Mouse (Mus musculus): ENCODE measurements around the gene Zc3h7b. TPM values are rescaled to one million over a fixed set of nuclear protein-coding genes. Genes with fewer than 3 reads are reported as not detected.

Gene Zc3h7b
- polyA plus RNA-seq, 1 experiment from 2014 or later: 32.0 TPM

- ATAC-seq (ENCODE audit: low read depth): no peak
- 46% methylated on average over 3 of the region's 3 CpGs for WGBS
- no peak overlapping the region for H3K9ac ChIP-seq (ENCODE audit: low read length)
- no peak overlapping the region for H3K4me2 ChIP-seq (ENCODE audit: low read depth, low read length)
- no peaks in the 10 kb centered on the region for H3K27me3 ChIP-seq (ENCODE audit: control insufficient read depth, insufficient read depth, low read depth, low read length)
- no peak overlapping the region for H3K4me3 ChIP-seq (ENCODE audit: low read length)
- no peaks in the 10 kb centered on the region for H3K9me3 ChIP-seq (ENCODE audit: control insufficient read depth, low read length)
- H3K36me3 ChIP-seq (ENCODE audit: control insufficient read depth, insufficient read depth, low read length): no peaks in the 10 kb centered on the region; the same call in 1 of the 2 replicates
- H3K27ac ChIP-seq (ENCODE audit: low read length): no peak overlapping the region
- H3K4me1 ChIP-seq (replicated peaks; ENCODE audit: control insufficient read depth, insufficient read depth, low read length): peaks cover 24% of the 10 kb centered on the region
These were observed 87.4 kb downstream of the Zc3h7b start for GRCm38 (mm10) chr15:81832219-81832618.

DNA sequence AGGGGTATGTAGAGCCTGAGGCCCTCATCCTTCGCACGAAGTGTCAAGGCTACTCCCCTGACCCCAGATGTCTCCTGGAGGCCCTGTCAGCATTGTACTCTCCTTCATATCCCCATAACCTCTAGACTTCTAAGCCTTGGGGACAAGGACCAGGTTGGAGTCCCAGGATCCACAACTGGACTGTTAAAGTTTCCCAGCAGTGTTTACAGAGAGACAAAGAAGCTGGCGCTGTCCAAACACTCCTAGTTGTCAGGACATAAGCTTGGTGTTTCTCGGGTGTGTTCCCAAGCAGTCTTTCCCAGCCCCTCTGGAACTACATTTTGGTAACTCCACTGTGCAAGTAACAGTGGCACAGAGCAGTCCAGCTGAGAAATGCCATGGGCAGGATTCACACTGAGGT is 88.6 kb downstream of the Zc3h7b start:
- Histone ChIP-seq H3K27ac (ENCODE audit: low read length) (no peak overlapping the region), H3K4me3 (ENCODE audit: low read length) (no peak overlapping the region), H3K4me1 (replicated peaks; ENCODE audit: control insufficient read depth, insufficient read depth, low read length) (peaks cover 28% of the 10 kb centered on the region), H3K36me3 (ENCODE audit: control insufficient read depth, insufficient read depth, low read length) (no peaks in the 10 kb centered on the region), H3K27me3 (ENCODE audit: control insufficient read depth, insufficient read depth, low read depth, low read length) (no peaks in the 10 kb centered on the region), H3K9ac (ENCODE audit: low read length) (no peak overlapping the region), H3K4me2 (ENCODE audit: low read depth, low read length) (no peak overlapping the region), H3K9me3 (ENCODE audit: control insufficient read depth, low read length) (no peaks in the 10 kb centered on the region)
- WGBS: 61% methylated on average over 4 of the region's 4 CpGs
- ATAC-seq (ENCODE audit: low read depth): no peak

DNA sequence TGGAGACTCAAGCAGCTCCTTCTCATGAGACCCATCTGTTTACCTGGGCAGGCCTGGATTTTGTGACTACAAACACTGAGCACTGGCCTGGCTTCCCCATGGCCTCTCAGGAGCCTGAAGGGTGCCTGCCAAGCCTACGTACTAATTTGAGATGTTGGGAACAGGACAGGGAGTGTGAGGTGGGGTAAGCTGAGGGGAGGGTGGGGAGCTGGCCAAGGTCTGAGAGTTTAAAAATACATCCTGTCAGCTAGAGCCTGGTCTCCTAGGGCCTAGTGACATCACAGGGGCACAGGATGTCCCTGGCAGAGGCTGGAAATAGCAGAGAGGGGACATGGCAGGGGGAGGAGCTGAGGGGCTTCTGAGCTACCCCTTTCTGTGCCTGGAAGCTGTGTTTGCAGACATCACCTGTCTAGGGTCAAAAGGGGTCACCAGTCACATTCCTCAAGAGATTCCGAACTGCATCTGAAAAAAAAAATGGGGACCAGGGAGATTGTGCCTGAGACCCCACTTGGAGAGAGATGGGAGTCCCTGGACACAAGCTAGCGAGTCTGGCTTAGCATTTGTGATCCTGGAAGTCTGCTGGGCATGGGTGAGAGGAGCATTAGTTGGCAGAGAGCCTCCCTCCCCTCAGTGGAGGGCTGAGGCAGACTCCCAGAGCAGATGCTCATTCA is 89.4 kb downstream of the Zc3h7b start:
- Histone ChIP-seq H3K9me3 (ENCODE audit: control insufficient read depth, low read length) (no peaks in the 10 kb centered on the region), H3K36me3 (ENCODE audit: control insufficient read depth, insufficient read depth, low read length) (no peaks in the 10 kb centered on the region), H3K4me1 (replicated peaks; ENCODE audit: control insufficient read depth, insufficient read depth, low read length) (peaks cover 33% of the 10 kb centered on the region), H3K9ac (ENCODE audit: low read length) (no peak overlapping the region), H3K27me3 (ENCODE audit: control insufficient read depth, insufficient read depth, low read depth, low read length) (no peaks in the 10 kb centered on the region), H3K27ac (ENCODE audit: low read length) (no peak overlapping the region), H3K4me2 (ENCODE audit: low read depth, low read length) (no peak overlapping the region), H3K4me3 (ENCODE audit: low read length) (no peak overlapping the region)
- WGBS: 45% methylated on average over 3 of the region's 3 CpGs
- ATAC-seq (ENCODE audit: low read depth): no peak

- peak overlapping the region; percentile 61; the same call in 1 of the 2 replicates for H3K9ac ChIP-seq (ENCODE audit: low read length)
- no peaks in the 10 kb centered on the region for H3K36me3 ChIP-seq (ENCODE audit: control insufficient read depth, insufficient read depth, low read length)
- H3K4me2 ChIP-seq (ENCODE audit: low read depth, low read length): no peak overlapping the region; the same call in 1 of the 2 replicates
- H3K9me3 ChIP-seq (ENCODE audit: control insufficient read depth, low read length): no peaks in the 10 kb centered on the region
- H3K27me3 ChIP-seq (ENCODE audit: control insufficient read depth, insufficient read depth, low read depth, low read length): no peaks in the 10 kb centered on the region
- no peak overlapping the region for H3K4me3 ChIP-seq (ENCODE audit: low read length)
- WGBS: 69% methylated on average over 10 of the region's 10 CpGs
- ATAC-seq (ENCODE audit: low read depth): no peak
- H3K4me1 ChIP-seq (replicated peaks; ENCODE audit: control insufficient read depth, insufficient read depth, low read length): peaks cover 42% of the 10 kb centered on the region
- H3K27ac ChIP-seq (ENCODE audit: low read length): no peak overlapping the region
These were observed 90.4 kb downstream of the Zc3h7b start for GRCm38 (mm10) chr15:81835007-81835880.

- peak overlapping the region; percentile 42 for H3K4me3 ChIP-seq (ENCODE audit: low read length)
- H3K36me3 ChIP-seq (ENCODE audit: control insufficient read depth, insufficient read depth, low read length): no peaks in the 10 kb centered on the region
- no peaks in the 10 kb centered on the region for H3K27me3 ChIP-seq (ENCODE audit: control insufficient read depth, insufficient read depth, low read depth, low read length)
- peak overlapping the region; percentile 64 for H3K27ac ChIP-seq (ENCODE audit: low read length)
- H3K4me2 ChIP-seq (ENCODE audit: low read depth, low read length): peak overlapping the region; percentile 60
- H3K4me1 ChIP-seq (replicated peaks; ENCODE audit: control insufficient read depth, insufficient read depth, low read length): peaks cover 38% of the 10 kb centered on the region
- ATAC-seq (ENCODE audit: low read depth): peak; percentile 89
- no peaks in the 10 kb centered on the region for H3K9me3 ChIP-seq (ENCODE audit: control insufficient read depth, low read length)
- WGBS: 2% methylated on average over 32 of the region's 33 CpGs
- H3K9ac ChIP-seq (ENCODE audit: low read length): peak overlapping the region; percentile 61
These were observed 91.4 kb downstream of the Zc3h7b start for GRCm38 (mm10) chr15:81836124-81836821.

- H3K4me2 ChIP-seq (ENCODE audit: low read depth, low read length): peak overlapping the region; percentile 60; the same call in 1 of the 2 replicates
- no peaks in the 10 kb centered on the region for H3K27me3 ChIP-seq (ENCODE audit: control insufficient read depth, insufficient read depth, low read depth, low read length)
- 56% methylated on average over 7 of the region's 7 CpGs for WGBS
- ATAC-seq (ENCODE audit: low read depth): no peak
- no peaks in the 10 kb centered on the region for H3K9me3 ChIP-seq (ENCODE audit: control insufficient read depth, low read length)
- peak overlapping the region; percentile 64 for H3K27ac ChIP-seq (ENCODE audit: low read length)
- no peak overlapping the region; the same call in 1 of the 2 replicates for H3K4me3 ChIP-seq (ENCODE audit: low read length)
- H3K36me3 ChIP-seq (ENCODE audit: control insufficient read depth, insufficient read depth, low read length): no peaks in the 10 kb centered on the region
- H3K9ac ChIP-seq (ENCODE audit: low read length): no peak overlapping the region
- H3K4me1 ChIP-seq (replicated peaks; ENCODE audit: control insufficient read depth, insufficient read depth, low read length): peaks cover 36% of the 10 kb centered on the region
These were observed 92.4 kb downstream of the Zc3h7b start for GRCm38 (mm10) chr15:81836966-81837920.

DNA sequence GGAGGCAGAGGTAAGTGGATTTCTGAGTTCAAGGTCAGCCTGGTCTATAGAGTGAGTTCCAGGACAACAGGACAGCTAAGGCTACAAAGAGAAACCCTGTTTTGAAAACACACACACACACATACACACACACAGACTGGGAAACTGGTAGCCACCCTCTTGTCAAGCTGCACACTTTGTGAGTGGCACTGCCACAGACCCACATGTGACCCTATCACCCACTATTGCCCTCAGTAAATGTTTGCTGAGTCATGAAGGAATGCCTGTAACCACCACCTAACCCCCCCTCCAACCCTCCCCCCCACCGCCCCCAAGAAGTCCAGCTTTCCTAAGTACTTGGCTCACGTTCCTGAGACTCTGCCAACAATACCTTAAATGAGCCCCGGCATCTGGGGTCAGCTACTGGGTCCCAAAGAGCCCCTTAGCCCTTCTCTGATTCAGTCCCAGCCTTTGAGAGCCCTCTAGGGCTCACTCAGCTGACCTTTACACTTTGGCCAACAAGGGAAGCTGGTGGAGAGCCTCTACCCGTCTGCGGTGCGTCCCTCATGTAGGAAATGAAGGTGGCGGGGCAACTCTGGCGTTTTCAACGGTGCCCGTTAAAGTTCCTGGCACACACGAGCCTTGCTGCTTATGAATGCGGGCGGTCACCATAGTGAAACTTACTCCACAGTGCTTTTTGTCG is 93.8 kb downstream of the Zc3h7b start:
- 51% methylated on average over 14 of the region's 14 CpGs for WGBS
- Histone ChIP-seq H3K4me2 (ENCODE audit: low read depth, low read length) (no peak overlapping the region), H3K36me3 (ENCODE audit: control insufficient read depth, insufficient read depth, low read length) (no peaks in the 10 kb centered on the region), H3K9me3 (ENCODE audit: control insufficient read depth, low read length) (no peaks in the 10 kb centered on the region), H3K27ac (ENCODE audit: low read length) (peak overlapping the region; percentile 76), H3K9ac (ENCODE audit: low read length) (no peak overlapping the region), H3K4me3 (ENCODE audit: low read length) (no peak overlapping the region), H3K4me1 (replicated peaks; ENCODE audit: control insufficient read depth, insufficient read depth, low read length) (peaks cover 36% of the 10 kb centered on the region), H3K27me3 (ENCODE audit: control insufficient read depth, insufficient read depth, low read depth, low read length) (no peaks in the 10 kb centered on the region)
- ATAC-seq (ENCODE audit: low read depth): no peak

DNA sequence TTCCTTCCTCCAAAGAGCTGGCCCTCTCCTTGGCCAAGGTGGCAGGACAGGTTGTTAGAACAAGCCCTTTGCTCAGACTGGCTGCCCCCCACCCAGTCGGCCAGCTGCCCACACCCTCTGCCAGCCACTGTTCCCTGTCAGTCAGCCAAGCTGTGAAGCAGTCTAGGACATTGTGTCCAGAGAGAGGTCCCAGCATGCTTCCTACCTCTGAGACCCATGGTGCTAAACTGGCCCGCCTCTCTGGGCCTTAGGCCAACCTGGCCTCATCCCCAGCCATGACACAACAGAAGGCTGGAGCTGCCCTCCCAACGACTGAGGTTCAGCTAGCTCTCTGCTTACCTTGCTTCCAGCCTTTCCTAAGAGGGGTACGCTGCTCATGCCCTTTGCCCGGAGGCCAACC is 94.8 kb downstream of the Zc3h7b start:
- no peaks in the 10 kb centered on the region for H3K36me3 ChIP-seq (ENCODE audit: control insufficient read depth, insufficient read depth, low read length)
- 44% methylated on average over 5 of the region's 5 CpGs for WGBS
- H3K27me3 ChIP-seq (ENCODE audit: control insufficient read depth, insufficient read depth, low read depth, low read length): no peaks in the 10 kb centered on the region
- H3K27ac ChIP-seq (ENCODE audit: low read length): peak overlapping the region; percentile 76
- peak overlapping the region; percentile 13; the same call in 1 of the 2 replicates for H3K9ac ChIP-seq (ENCODE audit: low read length)
- no peaks in the 10 kb centered on the region for H3K9me3 ChIP-seq (ENCODE audit: control insufficient read depth, low read length)
- peaks cover 33% of the 10 kb centered on the region for H3K4me1 ChIP-seq (replicated peaks; ENCODE audit: control insufficient read depth, insufficient read depth, low read length)
- H3K4me3 ChIP-seq (ENCODE audit: low read length): no peak overlapping the region
- H3K4me2 ChIP-seq (ENCODE audit: low read depth, low read length): no peak overlapping the region
- ATAC-seq (ENCODE audit: low read depth): peak; percentile 67
